Mouse (Mus musculus) layer of hippocampus, adult 9-11 months (tissue): ENCODE data around the gene Btbd35f2.
"Not testable (repeated sequence)": the region's sequence is repeated elsewhere in the genome, so short reads cannot be mapped to it uniquely, and the experiment has no call there.

ENCODE experiments used
- DNase-seq: peaks from one replicate; pipeline ENCODE4 v3.0.0; 2022

Gene Btbd35f2

GRCm38 (mm10) chrX:32278094-32278493, at the start of gene Btbd35f2:
Btbd35f2 (plus strand) TSS chrX:32278394.
- DNase-seq, result not testable (repeated sequence)
